Mouse (Mus musculus): ENCODE measurements around the gene Cdh12. TPM values are rescaled to one million over a fixed set of nuclear protein-coding genes. Genes with fewer than 3 reads are reported as not detected.
A peak's percentile ranks its signal among the peaks of the same experiment; 100 is the strongest.

The Cdh12 gene
- polyA plus RNA-seq, 2 experiments = 0.16 to 0.29 TPM

GRCm38 (mm10) chr15:21130660-21131059 lies 681.6 kb downstream of the Cdh12 start:
- H3K4me1 ChIP-seq (ENCODE audit: control insufficient read depth, insufficient read depth, low read length) = no peaks in the 10 kb centered on the region
- H3K9me3 ChIP-seq (ENCODE audit: control insufficient read depth, low read length) = no peaks in the 10 kb centered on the region
- H3K4me3 ChIP-seq (replicated peaks; ENCODE audit: low read length) = no peak overlapping the region
- ATAC-seq (ENCODE audit: low FRiP score, low read depth) = no peak
- H3K27me3 ChIP-seq (ENCODE audit: control insufficient read depth, insufficient read depth, low read length) = no peaks in the 10 kb centered on the region
- H3K4me2 ChIP-seq (replicated peaks; ENCODE audit: low read depth, low read length, severe bottlenecking) = no peak overlapping the region
- no peak for TF ChIP-seq POLR2A (IDR thresholded peaks at IDR 0.05; ENCODE audit: borderline replicate concordance, extremely low read depth, insufficient read depth, insufficient read length)
- H3K36me3 ChIP-seq (ENCODE audit: control insufficient read depth, insufficient read depth, low read length) = no peaks in the 10 kb centered on the region
- no peak overlapping the region for H3K27ac ChIP-seq (replicated peaks; ENCODE audit: low read depth, low read length)
- H3K9ac ChIP-seq (ENCODE audit: low read depth, low read length, severe bottlenecking) = no peak overlapping the region
- DNase-seq (ENCODE audit: low spot score) = no peak

- no peak for TF ChIP-seq POLR2A (IDR thresholded peaks at IDR 0.05; ENCODE audit: borderline replicate concordance, extremely low read depth, insufficient read depth, insufficient read length)
- H3K4me1 ChIP-seq (ENCODE audit: control insufficient read depth, insufficient read depth, low read length) = no peaks in the 10 kb centered on the region
- no peak for DNase-seq (ENCODE audit: low spot score)
- H3K4me2 ChIP-seq (replicated peaks; ENCODE audit: low read depth, low read length, severe bottlenecking) = no peak overlapping the region
- H3K9me3 ChIP-seq (ENCODE audit: control insufficient read depth, low read length) = no peaks in the 10 kb centered on the region
- no peaks in the 10 kb centered on the region for H3K36me3 ChIP-seq (ENCODE audit: control insufficient read depth, insufficient read depth, low read length)
- no peaks in the 10 kb centered on the region for H3K27me3 ChIP-seq (ENCODE audit: control insufficient read depth, insufficient read depth, low read length)
- no peak overlapping the region for H3K27ac ChIP-seq (replicated peaks; ENCODE audit: low read depth, low read length)
- H3K9ac ChIP-seq (ENCODE audit: low read depth, low read length, severe bottlenecking) = no peak overlapping the region
- no peak for ATAC-seq (ENCODE audit: low FRiP score, low read depth)
- H3K4me3 ChIP-seq (replicated peaks; ENCODE audit: low read length) = no peak overlapping the region
Observed at GRCm38 (mm10) chr15:21132999-21133398, 683.9 kb downstream of the Cdh12 start.

- no peak for ATAC-seq (ENCODE audit: low FRiP score, low read depth)
- H3K4me3 ChIP-seq (replicated peaks; ENCODE audit: low read length) = no peak overlapping the region
- DNase-seq (ENCODE audit: low spot score) = no peak
- H3K4me1 ChIP-seq (ENCODE audit: control insufficient read depth, insufficient read depth, low read length) = no peaks in the 10 kb centered on the region
- no peak overlapping the region for H3K27ac ChIP-seq (replicated peaks; ENCODE audit: low read depth, low read length)
- TF ChIP-seq POLR2A (IDR thresholded peaks at IDR 0.05; ENCODE audit: borderline replicate concordance, extremely low read depth, insufficient read depth, insufficient read length) = no peak
- H3K9ac ChIP-seq (ENCODE audit: low read depth, low read length, severe bottlenecking) = no peak overlapping the region
- no peaks in the 10 kb centered on the region for H3K9me3 ChIP-seq (ENCODE audit: control insufficient read depth, low read length)
- H3K36me3 ChIP-seq (ENCODE audit: control insufficient read depth, insufficient read depth, low read length) = no peaks in the 10 kb centered on the region
- 71% methylated on average over 4 of the region's 4 CpGs for WGBS
- H3K27me3 ChIP-seq (ENCODE audit: control insufficient read depth, insufficient read depth, low read length) = no peaks in the 10 kb centered on the region
- H3K4me2 ChIP-seq (replicated peaks; ENCODE audit: low read depth, low read length, severe bottlenecking) = no peak overlapping the region
Observed at GRCm38 (mm10) chr15:21146896-21147295, 697.8 kb downstream of the Cdh12 start.

GRCm38 (mm10) chr15:21153602-21154001 lies 704.5 kb downstream of the Cdh12 start:
- Histone ChIP-seq H3K27ac (replicated peaks; ENCODE audit: low read depth, low read length) (no peak overlapping the region), H3K4me2 (replicated peaks; ENCODE audit: low read depth, low read length, severe bottlenecking) (no peak overlapping the region), H3K9me3 (ENCODE audit: control insufficient read depth, low read length) (no peaks in the 10 kb centered on the region), H3K36me3 (ENCODE audit: control insufficient read depth, insufficient read depth, low read length) (no peaks in the 10 kb centered on the region), H3K27me3 (ENCODE audit: control insufficient read depth, insufficient read depth, low read length) (no peaks in the 10 kb centered on the region), H3K4me3 (replicated peaks; ENCODE audit: low read length) (no peak overlapping the region), H3K9ac (ENCODE audit: low read depth, low read length, severe bottlenecking) (no peak overlapping the region), H3K4me1 (ENCODE audit: control insufficient read depth, insufficient read depth, low read length) (no peaks in the 10 kb centered on the region)
- no peak for ATAC-seq (ENCODE audit: low FRiP score, low read depth)
- DNase-seq (ENCODE audit: low spot score) = no peak
- TF ChIP-seq POLR2A (IDR thresholded peaks at IDR 0.05; ENCODE audit: borderline replicate concordance, extremely low read depth, insufficient read depth, insufficient read length) = no peak
- 91% methylated on average over 3 of the region's 3 CpGs for WGBS

- WGBS = 57% methylated on average over 5 of the region's 5 CpGs
- no peaks in the 10 kb centered on the region for H3K9me3 ChIP-seq (ENCODE audit: control insufficient read depth, low read length)
- ATAC-seq (ENCODE audit: low FRiP score, low read depth) (no peak), DNase-seq (ENCODE audit: low spot score) (peak; percentile 3)
- no peaks in the 10 kb centered on the region for H3K36me3 ChIP-seq (ENCODE audit: control insufficient read depth, insufficient read depth, low read length)
- no peak for TF ChIP-seq POLR2A (IDR thresholded peaks at IDR 0.05; ENCODE audit: borderline replicate concordance, extremely low read depth, insufficient read depth, insufficient read length)
- H3K4me1 ChIP-seq (ENCODE audit: control insufficient read depth, insufficient read depth, low read length) = no peaks in the 10 kb centered on the region
- H3K4me2 ChIP-seq (replicated peaks; ENCODE audit: low read depth, low read length, severe bottlenecking) = no peak overlapping the region
- H3K27ac ChIP-seq (replicated peaks; ENCODE audit: low read depth, low read length) = no peak overlapping the region
- no peaks in the 10 kb centered on the region for H3K27me3 ChIP-seq (ENCODE audit: control insufficient read depth, insufficient read depth, low read length)
- H3K4me3 ChIP-seq (replicated peaks; ENCODE audit: low read length) = no peak overlapping the region
- no peak overlapping the region for H3K9ac ChIP-seq (ENCODE audit: low read depth, low read length, severe bottlenecking)
Observed at GRCm38 (mm10) chr15:21179727-21180126, 730.7 kb downstream of the Cdh12 start.

- no peaks in the 10 kb centered on the region for H3K27me3 ChIP-seq (ENCODE audit: control insufficient read depth, insufficient read depth, low read length)
- WGBS = 70% methylated on average over 4 of the region's 4 CpGs
- ATAC-seq (ENCODE audit: low FRiP score, low read depth) (no peak), DNase-seq (ENCODE audit: low spot score) (no peak)
- H3K36me3 ChIP-seq (ENCODE audit: control insufficient read depth, insufficient read depth, low read length) = no peaks in the 10 kb centered on the region
- no peak overlapping the region for H3K27ac ChIP-seq (replicated peaks; ENCODE audit: low read depth, low read length)
- H3K4me2 ChIP-seq (replicated peaks; ENCODE audit: low read depth, low read length, severe bottlenecking) = no peak overlapping the region
- no peak for TF ChIP-seq POLR2A (IDR thresholded peaks at IDR 0.05; ENCODE audit: borderline replicate concordance, extremely low read depth, insufficient read depth, insufficient read length)
- H3K9me3 ChIP-seq (ENCODE audit: control insufficient read depth, low read length) = no peaks in the 10 kb centered on the region
- H3K9ac ChIP-seq (ENCODE audit: low read depth, low read length, severe bottlenecking) = no peak overlapping the region
- H3K4me3 ChIP-seq (replicated peaks; ENCODE audit: low read length) = no peak overlapping the region
- H3K4me1 ChIP-seq (ENCODE audit: control insufficient read depth, insufficient read depth, low read length) = no peaks in the 10 kb centered on the region
Observed at GRCm38 (mm10) chr15:21180191-21180590, 731.1 kb downstream of the Cdh12 start.

Data from limb, embryonic 14.5 days (tissue).